Mouse (Mus musculus) megakaryocyte-erythroid progenitor cell, adult 5-6 weeks (primary cell): ENCODE data around the gene Cep63. TPM values are rescaled to one million over a fixed set of nuclear protein-coding genes. Genes with fewer than 3 reads are reported as not detected.

Source experiments
- ATAC-seq: replicated peaks from 2 replicates; pipeline ENCODE4 v1.8.0; 2016; ENCODE audit warnings: mild to moderate bottlenecking, inconsistent platforms; ENCODE audit not compliant: severe bottlenecking, poor library complexity, low FRiP score, low TSS enrichment
- total RNA-seq, 2 experiments: library from RNA; stranded (forward) in 1 of 2; stranded (reverse) in 1 of 2; fragments of 200-1000, 215-1000 nt in 1 of 2; fragments of >200 nt in 1 of 2; fragmentation: Nextera tagmentation in 1 of 2; gene quantifications; 2 replicates each; pipeline ENCODE4 v1.2.3; 2014 to 2017

The Cep63 gene
- total RNA-seq (2014; fragmentation: Nextera tagmentation) (38.6 and 40.1 TPM in 2 replicates), total RNA-seq (2017) (52.7 and 63.8 TPM in 2 replicates)

- peak; percentile 88 for ATAC-seq
Measured at GRCm38 (mm10) chr9:102625983-102626838, at the start of gene Cep63, which contains the start of gene Anapc13. Gene Cep63 (minus strand): TSS chr9:102626534. Gene Anapc13 (plus strand): TSS chr9:102626296.

- ATAC-seq, result no peak
Measured at GRCm38 (mm10) chr9:102675922-102676321, 49.6 kb upstream of the Cep63 start.

- no peak for ATAC-seq
Measured at GRCm38 (mm10) chr9:102673381-102673780, 47.0 kb upstream of the Cep63 start.

GRCm38 (mm10) chr9:102668906-102669305 is 42.6 kb upstream of the Cep63 start:
- no peak for ATAC-seq

GRCm38 (mm10) chr9:102668115-102668514 is 41.8 kb upstream of the Cep63 start:
- no peak for ATAC-seq

- no peak for ATAC-seq
Measured at GRCm38 (mm10) chr9:102656355-102657095, 30.2 kb upstream of the Cep63 start.

- ATAC-seq, result no peak
Measured at GRCm38 (mm10) chr9:102651199-102651720, 24.9 kb upstream of the Cep63 start.

GRCm38 (mm10) chr9:102650637-102651036 is 24.3 kb upstream of the Cep63 start:
- no peak for ATAC-seq

GRCm38 (mm10) chr9:102649917-102650527 is 23.7 kb upstream of the Cep63 start:
- no peak for ATAC-seq

- no peak for ATAC-seq
Measured at GRCm38 (mm10) chr9:102647010-102647409, 20.7 kb upstream of the Cep63 start.

GRCm38 (mm10) chr9:102645119-102645695 is 18.9 kb upstream of the Cep63 start:
- no peak for ATAC-seq

GRCm38 (mm10) chr9:102643486-102644101 is 17.3 kb upstream of the Cep63 start:
- no peak for ATAC-seq

- no peak for ATAC-seq
Measured at GRCm38 (mm10) chr9:102643071-102643485, 16.7 kb upstream of the Cep63 start.

- no peak for ATAC-seq
Measured at GRCm38 (mm10) chr9:102641531-102641930, 15.2 kb upstream of the Cep63 start.

GRCm38 (mm10) chr9:102639510-102639909 is 13.2 kb upstream of the Cep63 start:
- ATAC-seq, result no peak

- no peak for ATAC-seq
Measured at GRCm38 (mm10) chr9:102638963-102639362, 12.6 kb upstream of the Cep63 start.

- no peak for ATAC-seq
Measured at GRCm38 (mm10) chr9:102637115-102637514, 10.8 kb upstream of the Cep63 start.

- peak; percentile 65 for ATAC-seq
Measured at GRCm38 (mm10) chr9:102636553-102636952, 10.2 kb upstream of the Cep63 start.

GRCm38 (mm10) chr9:102634453-102634852 is 8.1 kb upstream of the Cep63 start:
- ATAC-seq, result no peak
